Mouse (Mus musculus) bone marrow macrophage, adult 2 months (primary cell): ENCODE measurements around the gene Zfp398.

Experiments used
- CTCF ChIP-seq: IDR thresholded peaks from 2 replicates; pipeline ENCODE4 v1.5.1; 2012; ENCODE audit warnings: low read depth, mild to moderate bottlenecking, low read length, moderate library complexity
- POLR2A ChIP-seq: IDR thresholded peaks from 2 replicates; pipeline ENCODE4 v1.6.1; 2012; ENCODE audit warnings: mild to moderate bottlenecking, low read depth, low read length, borderline replicate concordance

DNA sequence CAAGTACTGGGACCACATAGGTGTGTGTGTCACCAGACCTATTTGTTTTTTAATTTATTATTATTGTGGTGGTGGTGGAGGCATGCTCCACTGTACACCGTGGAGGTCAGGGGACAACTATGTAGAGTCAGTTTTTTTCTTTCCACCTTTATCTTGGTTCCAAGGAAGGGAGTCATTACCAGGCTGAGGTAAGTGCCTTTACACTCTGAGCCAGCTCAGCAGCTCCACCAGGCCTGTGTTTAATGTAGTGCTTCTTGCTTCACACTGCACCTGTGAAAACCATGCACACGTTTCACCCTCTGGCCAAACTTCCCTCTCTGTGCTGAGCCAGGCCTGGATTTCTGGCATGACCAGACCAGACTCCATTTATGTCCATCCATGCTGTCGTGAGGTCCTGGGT, 77.5 kb downstream of the Zfp398 start:
- TF ChIP-seq POLR2A (no peak), CTCF (no peak)
